ENCODE assay signal across 15 mouse cellular contexts in the genomic region with DNA sequence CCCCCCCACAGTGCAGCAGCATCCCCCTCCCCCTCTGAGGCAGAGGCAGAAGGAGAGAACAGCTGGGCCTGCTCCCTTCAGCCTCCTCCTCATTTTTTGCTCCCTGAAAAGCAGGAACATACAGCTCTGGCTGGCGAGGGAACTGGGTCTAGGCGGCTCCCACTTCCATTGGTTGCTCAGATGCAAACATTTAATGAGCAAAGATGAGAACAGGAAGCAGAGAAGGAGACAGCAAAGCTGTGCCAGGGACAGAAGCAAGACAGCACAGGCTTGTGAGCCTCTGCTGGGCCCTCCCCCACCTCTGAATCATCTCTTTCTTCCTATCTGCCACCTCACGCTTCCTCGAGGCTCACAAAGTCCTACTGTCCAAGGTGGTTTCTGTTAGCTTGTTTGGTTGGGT. TPM values are rescaled to one million over a fixed set of nuclear protein-coding genes. Genes with fewer than 3 reads are reported as not detected.
DNase-seq lines count a peak whose midpoint lies in the region; ATAC-seq and TF ChIP-seq lines count a peak whose summit lies in the region.
"Had no signal": no experiment of that assay in that cellular context is flagged by ENCODE, and none has a peak within 500 bp of the region (broad histone marks: within the 10 kb centered on the region; RNA-seq: fewer than 3 reads in every experiment).

No protein-coding gene starts in this region.

- 42% methylated on average over 4 of the region's 4 CpGs for WGBS in kidney, postnatal 0 days

- TF ChIP-seq CTCF in kidney, postnatal 0 days (IDR thresholded peaks at IDR 0.05; ENCODE audit: low read depth): no peak

- no peaks in the 10 kb centered on the region for H3K9me3 ChIP-seq in kidney, postnatal 0 days (replicated peaks; ENCODE audit: low read length)
- H3K9me3 ChIP-seq: midbrain, embryonic 12.5 days had no signal

- H3K36me3 ChIP-seq in kidney, postnatal 0 days (ENCODE audit: insufficient read depth, low read length): no peaks in the 10 kb centered on the region
- H3K36me3 ChIP-seq: midbrain, embryonic 12.5 days had no signal

- peaks cover 11% of the 10 kb centered on the region for H3K4me1 ChIP-seq in kidney, postnatal 0 days (replicated peaks; ENCODE audit: insufficient read depth, low read length)

- no peak overlapping the region for H3K9ac ChIP-seq in kidney, postnatal 0 days (ENCODE audit: low read depth, low read length)
- H3K9ac ChIP-seq: midbrain, embryonic 12.5 days had no signal

- H3K4me2 ChIP-seq in kidney, postnatal 0 days (ENCODE audit: low read length): no peak overlapping the region
- H3K4me2 ChIP-seq: midbrain, embryonic 12.5 days had no signal

- peak; percentile 58 for DNase-seq in kidney, postnatal 0 days (ENCODE audit: low spot score)
- no peak for DNase-seq in kidney, postnatal 10 days
- peak; percentile 16 for DNase-seq in MN1 (ENCODE audit: low spot score)
- peak; percentile 35 to 45 for DNase-seq in layer of hippocampus, postnatal 25 days (ENCODE audit: extremely low spot score in 1 of 2, low spot score in 1 of 2)
- DNase-seq in right cerebral cortex, postnatal 14 days: peak; percentile 50
- DNase-seq in spleen, postnatal 36 days (ENCODE audit: low spot score in 2 of 2): no peak
- DNase-seq in retina, postnatal 1 day: no peak
- no peak for DNase-seq in urinary bladder, postnatal 10 days (ENCODE audit: low spot score)
- DNase-seq: gastrocnemius, postnatal 36 days; kidney, adult 2 months had no signal

- peaks cover 26% of the 10 kb centered on the region for H3K27me3 ChIP-seq in kidney, postnatal 0 days (ENCODE audit: insufficient read depth, low read length)

- H3K4me3 ChIP-seq in kidney, postnatal 0 days (replicated peaks; ENCODE audit: low read depth, low read length): no peak overlapping the region
- H3K4me3 ChIP-seq: erythroblast, embryonic 14.5 days; midbrain, embryonic 12.5 days had no signal

- no peak overlapping the region for H3K27ac ChIP-seq in kidney, postnatal 0 days
- H3K27ac ChIP-seq: midbrain, embryonic 12.5 days had no signal

- no peak for ATAC-seq in kidney, postnatal 0 days (replicated peaks; ENCODE audit: low FRiP score, low read depth)
- ATAC-seq: activated CD4-positive, CD25-positive, alpha-beta regulatory T cell, adult 4 months had no signal

RNA-seq across cellular contexts. Expression of gene Icam5, which starts 9.4 kb away (rescaled TPM):
- 0.21 and 0.27 TPM in 2 replicates for polyA plus RNA-seq in kidney, postnatal 0 days (2015; fragmentation: Nextera tagmentation; extraction: Ambion mirVana)
- 100 to 1,000 TPM; 389 to 394 TPM for total RNA-seq in layer of hippocampus, postnatal 25 days (2021)
- total RNA-seq: common myeloid progenitor, adult 5-6 weeks; gastrocnemius, postnatal 36 days; hematopoietic stem cell, adult 5-6 weeks had no signal
- polyA plus RNA-seq: activated CD4-positive, CD25-positive, alpha-beta regulatory T cell, adult 4 months; midbrain, embryonic 12.5 days had no signal

RNA-seq across cellular contexts. Expression of gene Icam4, which starts 12.1 kb away (rescaled TPM):
- 0.26 and 0.50 TPM in 2 replicates for polyA plus RNA-seq in kidney, postnatal 0 days (2015; fragmentation: Nextera tagmentation; extraction: Ambion mirVana)
- under 1 TPM; 0.84 to 0.87 TPM for total RNA-seq in layer of hippocampus, postnatal 25 days (2021)

RNA-seq across cellular contexts. Expression of gene Icam1, which starts 25.5 kb away (rescaled TPM):
- 12.3 and 13.4 TPM in 2 replicates for polyA plus RNA-seq in kidney, postnatal 0 days (2015; fragmentation: Nextera tagmentation; extraction: Ambion mirVana)
- 1 to 10 TPM; 2.1 to 2.7 TPM for total RNA-seq in layer of hippocampus, postnatal 25 days (2021)

RNA-seq across cellular contexts. Expression of gene Zglp1, which starts 25.6 kb away (rescaled TPM):
- 0.29 TPM in 1 of 2 replicates, not detected in the other for polyA plus RNA-seq in kidney, postnatal 0 days (2015; fragmentation: Nextera tagmentation; extraction: Ambion mirVana)
- under 1 TPM in 1 of 2 experiments, not detected in 1; 0.94 TPM for total RNA-seq in layer of hippocampus, postnatal 25 days (2021)
- total RNA-seq: common myeloid progenitor, adult 5-6 weeks; gastrocnemius, postnatal 36 days; hematopoietic stem cell, adult 5-6 weeks had no signal
- polyA plus RNA-seq: kidney, adult 2 months had no signal

RNA-seq across cellular contexts. Expression of gene Gm49373, which starts 31.6 kb away (rescaled TPM):
- 0.38 and 0.62 TPM in 2 replicates for polyA plus RNA-seq in kidney, postnatal 0 days (2015; fragmentation: Nextera tagmentation; extraction: Ambion mirVana)
- 1 to 10 TPM; 1.1 to 1.3 TPM for total RNA-seq in layer of hippocampus, postnatal 25 days (2021)
- total RNA-seq: common myeloid progenitor, adult 5-6 weeks; hematopoietic stem cell, adult 5-6 weeks had no signal
- polyA plus RNA-seq: activated CD4-positive, CD25-positive, alpha-beta regulatory T cell, adult 4 months had no signal

Comparison
In these comparisons a context has a peak if more than half of its experiments do, and no peak if none do; other contexts are left out.
1. DNase-seq: peak in kidney, postnatal 0 days (single experiment), MN1 (single experiment), layer of hippocampus, postnatal 25 days (2 of 2) and right cerebral cortex, postnatal 14 days (single experiment); none in kidney, postnatal 10 days (single experiment), spleen, postnatal 36 days (0 of 2), retina, postnatal 1 day (single experiment) and urinary bladder, postnatal 10 days (single experiment).